Mouse (Mus musculus) C2C12 (cell line): ENCODE data around the gene Kdm6b. TPM values are rescaled to one million over a fixed set of nuclear protein-coding genes. Genes with fewer than 3 reads are reported as not detected.

Experiments used
- H3K27me3 ChIP-seq: one replicate; pipeline ENCODE4 v1.6.1; 2011; ENCODE audit not compliant: control insufficient read depth, insufficient read depth, insufficient read length
- H3K36me3 ChIP-seq: one replicate; pipeline ENCODE4 v1.6.1; 2011; ENCODE audit not compliant: control insufficient read depth, insufficient read depth
- H3K4me3 ChIP-seq: one replicate; pipeline ENCODE4 v1.5.1; 2011; ENCODE audit warnings: mild to moderate bottlenecking, control low read depth; ENCODE audit not compliant: poor library complexity, insufficient read depth, severe bottlenecking
- H3K79me2 ChIP-seq: one replicate; pipeline ENCODE4 v1.6.1; 2011; ENCODE audit not compliant: control insufficient read depth, insufficient read depth
- H3K79me3 ChIP-seq: one replicate; pipeline ENCODE4 v1.6.1; 2011; ENCODE audit warnings: low read depth, control low read depth
- H3ac ChIP-seq: one replicate; pipeline ENCODE3; 2011; ENCODE audit warnings: low read depth; ENCODE audit not compliant: control insufficient read depth, insufficient read length
- CEBPB ChIP-seq: IDR thresholded peaks from one replicate; pipeline ENCODE4 v1.6.1; 2011; ENCODE audit warnings: low read depth, mild to moderate bottlenecking, control low read depth, moderate library complexity
- CTCF ChIP-seq: IDR thresholded peaks from one replicate; pipeline ENCODE4 v1.5.1; 2011; ENCODE audit not compliant: control insufficient read depth, insufficient read depth, insufficient read length
- FOSL1 ChIP-seq: IDR thresholded peaks from one replicate; pipeline ENCODE4 v1.8.0; 2011; ENCODE audit warnings: mild to moderate bottlenecking, low read length; ENCODE audit not compliant: poor library complexity, insufficient read depth, severe bottlenecking
- MAX ChIP-seq: IDR thresholded peaks from one replicate; pipeline ENCODE4 v1.6.1; 2011; ENCODE audit warnings: mild to moderate bottlenecking, control low read depth
- MYOD1 ChIP-seq: IDR thresholded peaks from one replicate; pipeline ENCODE4 v1.6.1; 2011; ENCODE audit warnings: low read depth; ENCODE audit not compliant: control insufficient read depth, insufficient read length
- MYOG ChIP-seq: IDR thresholded peaks from one replicate; pipeline ENCODE4 v1.6.1; 2011; ENCODE audit not compliant: control insufficient read depth, insufficient read length; ENCODE audit errors: extremely low read depth
- USF1 ChIP-seq: IDR thresholded peaks from one replicate; pipeline ENCODE4 v1.6.1; 2011; ENCODE audit warnings: low read depth, mild to moderate bottlenecking, control low read depth, moderate library complexity
- polyA plus RNA-seq: library from polyadenylated mRNA; unstranded; fragments of >200 nt; fragmentation: generic; extraction: Trizol; gene quantifications from one replicate; pipeline ENCODE4 v1.2.1, GENCODE M21; 2012; ENCODE audit warnings: missing spikeins

The Kdm6b gene
- polyA plus RNA-seq, 1 experiment, result 9.0 TPM

DNA sequence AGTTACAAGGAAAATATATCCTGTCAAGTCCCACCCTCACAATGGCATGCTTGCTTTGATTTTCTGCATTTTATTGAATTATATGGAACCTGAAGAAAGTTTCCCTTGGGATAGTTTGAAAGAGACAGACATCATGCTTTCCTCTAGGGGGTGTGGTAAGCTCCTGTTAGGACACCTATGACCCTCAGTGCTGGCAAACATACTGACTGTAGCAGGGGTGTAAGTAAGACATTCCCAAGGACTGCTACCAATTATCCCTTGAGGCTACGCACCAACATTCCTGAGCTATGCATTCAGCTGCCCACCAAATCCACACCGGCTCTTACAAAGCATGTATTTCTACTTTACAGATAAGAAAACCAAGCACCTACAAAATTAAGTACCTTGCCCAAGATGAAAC lies 51.0 kb downstream of the Kdm6b start:
- H3K79me3 ChIP-seq, result peaks cover 10% of the 10 kb centered on the region
- H3K79me2 ChIP-seq, result peaks cover 27% of the 10 kb centered on the region
- H3K27me3 ChIP-seq, result no peaks in the 10 kb centered on the region
- no peak overlapping the region for H3ac ChIP-seq
- H3K4me3 ChIP-seq, result no peak overlapping the region
- H3K36me3 ChIP-seq, result peaks cover 63% of the 10 kb centered on the region
- no peak for TF ChIP-seq FOSL1
- no peak for TF ChIP-seq MAX
- TF ChIP-seq USF1, result no peak
- TF ChIP-seq CTCF, result no peak
- TF ChIP-seq MYOG, result no peak
- no peak for TF ChIP-seq CEBPB
- TF ChIP-seq MYOD1, result no peak

DNA sequence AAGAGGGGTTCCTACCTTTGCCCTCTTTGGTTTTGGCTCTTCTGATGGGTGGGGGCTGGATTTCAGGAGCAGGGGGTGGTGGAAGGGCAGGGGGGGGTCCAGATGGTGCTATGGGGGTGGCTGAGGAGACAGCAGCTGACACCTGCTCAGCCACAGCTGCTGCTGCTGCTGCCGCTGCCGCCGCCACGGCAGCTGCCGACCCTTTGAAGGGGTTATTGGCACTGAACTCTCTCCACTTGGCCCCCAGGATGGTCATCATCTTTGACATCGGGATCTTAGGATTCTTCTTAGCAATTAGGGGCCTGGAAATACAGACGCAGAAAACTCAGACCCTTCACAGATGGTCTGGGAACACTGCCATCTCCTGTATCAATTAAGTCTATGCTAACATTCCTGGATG lies 51.5 kb downstream of the Kdm6b start:
- no peaks in the 10 kb centered on the region for H3K27me3 ChIP-seq
- peaks cover 68% of the 10 kb centered on the region for H3K36me3 ChIP-seq
- no peak overlapping the region for H3K4me3 ChIP-seq
- peaks cover 26% of the 10 kb centered on the region for H3K79me2 ChIP-seq
- H3ac ChIP-seq, result no peak overlapping the region
- TF ChIP-seq FOSL1 (no peak), MYOD1 (peak; percentile 18), MYOG (peak; percentile 69), CTCF (no peak)
- peaks cover 10% of the 10 kb centered on the region for H3K79me3 ChIP-seq

DNA sequence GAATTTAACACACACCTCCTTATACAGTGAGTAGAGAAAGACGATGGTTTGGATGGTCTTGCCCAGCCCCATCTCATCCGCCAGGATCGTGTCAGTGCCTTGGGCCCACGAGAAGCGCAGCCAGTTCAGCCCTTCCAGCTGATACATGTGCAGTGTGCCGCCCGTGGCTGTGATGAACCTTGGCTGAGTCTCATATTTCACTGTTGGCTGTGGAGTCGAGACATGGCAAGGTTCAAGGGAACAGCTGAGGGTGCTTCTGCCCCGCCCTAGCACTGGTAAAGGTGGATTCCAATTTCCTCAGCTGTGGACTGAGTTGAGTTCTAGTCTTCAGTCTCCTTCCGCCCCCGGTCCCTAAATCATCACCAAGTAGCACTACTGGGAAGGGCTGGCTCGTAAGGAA lies 55.8 kb downstream of the Kdm6b start:
- H3K4me3 ChIP-seq, result no peak overlapping the region
- no peaks in the 10 kb centered on the region for H3K79me3 ChIP-seq
- TF ChIP-seq CEBPB (no peak), MAX (no peak)
- no peaks in the 10 kb centered on the region for H3K79me2 ChIP-seq
- no peak overlapping the region for H3ac ChIP-seq
- H3K36me3 ChIP-seq, result peaks cover 91% of the 10 kb centered on the region
- no peaks in the 10 kb centered on the region for H3K27me3 ChIP-seq

DNA sequence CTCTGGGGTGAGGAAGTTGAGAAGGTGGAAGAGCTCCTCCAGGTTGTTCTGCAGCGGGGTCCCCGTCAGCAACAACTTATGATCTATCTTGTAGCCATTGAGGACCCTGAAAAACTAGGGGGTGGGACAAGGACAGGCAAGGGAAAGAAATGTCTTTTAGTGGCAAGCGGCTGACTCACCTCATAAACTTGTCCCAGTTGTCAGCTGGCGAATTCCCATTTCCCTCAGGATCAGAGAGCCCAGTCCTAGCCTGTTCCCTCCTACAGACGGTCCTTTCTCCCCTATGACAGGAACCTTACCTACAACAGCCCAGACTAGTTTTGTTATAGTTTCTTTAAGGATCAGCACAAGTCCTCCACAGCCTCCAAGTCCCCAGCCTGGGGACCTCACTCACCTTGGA lies 56.9 kb downstream of the Kdm6b start:
- Histone ChIP-seq H3K79me2 (no peaks in the 10 kb centered on the region), H3K27me3 (no peaks in the 10 kb centered on the region), H3K4me3 (no peak overlapping the region), H3K79me3 (no peaks in the 10 kb centered on the region), H3K36me3 (peaks cover 93% of the 10 kb centered on the region), H3ac (no peak overlapping the region)
- TF ChIP-seq MAX (no peak), MYOD1 (no peak), FOSL1 (no peak), CEBPB (no peak), USF1 (no peak), MYOG (no peak), CTCF (no peak)

Other genes with a start within 250 kb of the Kdm6b start
- 0.06 TPM for gene Alox8, start 215.8 kb downstream of the Kdm6b start, polyA plus RNA-seq
- not detected for gene Gucy2e, start 176.6 kb downstream of the Kdm6b start, polyA plus RNA-seq
- gene Cntrob, start 89.9 kb downstream of the Kdm6b start, polyA plus RNA-seq, result 9.9 TPM
- 114 TPM for gene Trappc1, start 89.7 kb downstream of the Kdm6b start, polyA plus RNA-seq
- 3.2 TPM for gene Kcnab3, start 87.4 kb downstream of the Kdm6b start, polyA plus RNA-seq
- 3.9 TPM for gene Rnf227, start 73.2 kb downstream of the Kdm6b start, polyA plus RNA-seq
- gene Chd3, start 44.3 kb downstream of the Kdm6b start, polyA plus RNA-seq, result 100 TPM
- gene Naa38, start 18.2 kb downstream of the Kdm6b start, polyA plus RNA-seq, result 229 TPM
- gene Cyb5d1, start 18.0 kb downstream of the Kdm6b start, polyA plus RNA-seq, result 22.8 TPM
- 0.16 TPM for gene Tmem88, start 15.4 kb downstream of the Kdm6b start, polyA plus RNA-seq
- 0.14 TPM for gene Dnah2, start 135.4 kb upstream of the Kdm6b start, polyA plus RNA-seq
- gene Efnb3, start 146.5 kb upstream of the Kdm6b start, polyA plus RNA-seq, result 0.61 TPM
- 21.9 TPM for gene Wrap53, start 166.6 kb upstream of the Kdm6b start, polyA plus RNA-seq
- gene Trp53, start 166.7 kb upstream of the Kdm6b start, polyA plus RNA-seq, result 226 TPM
- gene Atp1b2, start 192.3 kb upstream of the Kdm6b start, polyA plus RNA-seq, result 0.20 TPM
- 0.18 TPM for gene Shbg, start 204.2 kb upstream of the Kdm6b start, polyA plus RNA-seq
- gene Sat2, start 208.3 kb upstream of the Kdm6b start, polyA plus RNA-seq, result 3.8 TPM
- gene Fxr2, start 219.3 kb upstream of the Kdm6b start, polyA plus RNA-seq, result 96.0 TPM
- 0.08 TPM for gene Sox15, start 241.6 kb upstream of the Kdm6b start, polyA plus RNA-seq
- gene Mpdu1, start 249.0 kb upstream of the Kdm6b start, polyA plus RNA-seq, result 95.8 TPM